Mouse (Mus musculus): ENCODE data around the gene Plppr3. TPM values are rescaled to one million over a fixed set of nuclear protein-coding genes. Genes with fewer than 3 reads are reported as not detected.
A peak's percentile ranks its signal among the peaks of the same experiment; 100 is the strongest.

The Plppr3 gene
- polyA plus RNA-seq, 1 experiment from 2014 or later: 14.2 TPM

DNA sequence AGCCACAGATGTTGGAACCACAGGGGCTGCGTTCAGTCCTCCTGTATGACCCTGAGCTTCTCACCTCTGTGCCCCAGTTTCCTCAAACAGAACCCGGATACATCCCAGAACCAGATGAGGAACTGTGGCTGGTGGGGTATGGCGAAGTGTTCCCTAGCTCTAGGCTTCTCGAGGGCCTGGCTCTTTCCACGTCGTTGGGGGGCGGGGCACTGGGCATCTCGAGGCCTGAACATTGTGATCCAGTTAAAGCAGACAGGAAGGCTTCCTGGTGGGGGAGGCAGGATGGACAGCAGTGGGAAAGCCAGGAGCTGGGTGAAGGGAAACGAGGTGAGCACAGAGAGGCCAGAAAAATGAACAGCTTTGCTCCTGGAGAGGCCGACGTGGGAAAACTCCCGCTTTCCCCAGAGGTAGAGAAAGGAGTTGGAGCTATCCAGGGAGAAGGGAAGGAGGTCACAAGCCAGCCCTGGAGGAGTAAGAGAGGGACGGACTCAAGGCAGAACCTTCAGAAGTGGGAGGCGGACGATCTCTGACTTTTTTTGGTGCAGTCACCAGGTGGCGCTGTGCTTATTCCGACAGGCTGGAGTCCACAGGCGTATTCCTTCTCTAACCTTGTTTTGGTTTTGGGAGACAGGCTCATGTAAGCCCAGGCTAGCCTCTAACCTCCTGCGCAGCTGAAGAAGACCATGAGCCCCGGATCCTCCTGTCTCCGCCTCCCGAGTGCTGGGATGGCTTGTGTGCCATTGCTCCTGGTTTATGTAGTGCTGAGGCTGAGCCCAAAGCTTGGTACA, 9.1 kb upstream of the Plppr3 start:
- H3K4me3 ChIP-seq: no peak overlapping the region
- H3K4me1 ChIP-seq (replicated peaks): peaks cover 26% of the 10 kb centered on the region
- H3K27ac ChIP-seq (ENCODE audit: poor library complexity, severe bottlenecking): no peak overlapping the region
- 0 out of 2 replicates have a peak overlapping the region, but pooled peaks have one; percentile 21 for H3K9ac ChIP-seq
- no peaks in the 10 kb centered on the region for H3K9me3 ChIP-seq (replicated peaks)
- no peak for ATAC-seq (ENCODE audit: insufficient number of reproducible peaks, low FRiP score)
- H3K27me3 ChIP-seq (replicated peaks): peaks cover 24% of the 10 kb centered on the region
- peak overlapping the region; percentile 37; the same call in 1 of the 2 replicates for H3K4me2 ChIP-seq
- 16% methylated on average over 22 of the region's 22 CpGs for WGBS
- no peaks in the 10 kb centered on the region for H3K36me3 ChIP-seq

GRCm38 (mm10) chr10:79881981-79882380, 7.5 kb upstream of the Plppr3 start:
- Histone ChIP-seq H3K27ac (ENCODE audit: poor library complexity, severe bottlenecking) (no peak overlapping the region), H3K4me2 (peak overlapping the region; percentile 65), H3K9ac (peak overlapping the region; percentile 58), H3K4me1 (replicated peaks) (peaks cover 26% of the 10 kb centered on the region), H3K27me3 (replicated peaks) (peaks cover 18% of the 10 kb centered on the region), H3K36me3 (no peaks in the 10 kb centered on the region), H3K4me3 (peak overlapping the region; percentile 20), H3K9me3 (replicated peaks) (no peaks in the 10 kb centered on the region)
- 10% methylated on average over 22 of the region's 22 CpGs for WGBS
- no peak for ATAC-seq (ENCODE audit: insufficient number of reproducible peaks, low FRiP score)

DNA sequence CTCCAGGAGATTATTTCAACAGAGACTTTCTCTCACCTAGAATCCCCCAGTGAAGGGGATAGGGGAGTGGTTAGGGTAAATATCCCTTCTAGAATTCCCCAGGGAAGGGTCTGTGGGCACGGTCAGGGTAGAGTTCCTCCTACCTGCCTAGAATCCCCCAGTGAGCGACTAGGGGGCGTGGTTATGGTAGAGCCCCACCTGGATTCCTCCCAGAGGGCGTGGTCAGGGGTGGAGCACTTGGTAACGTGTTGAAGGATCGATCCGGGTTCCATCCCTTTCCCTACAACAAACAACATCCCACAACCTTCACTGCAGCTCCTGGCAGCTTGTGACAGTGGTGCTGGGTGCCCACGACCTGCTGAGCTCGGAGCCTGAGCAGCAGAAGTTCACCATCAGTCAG, 6.3 kb upstream of the Plppr3 start:
- H3K9ac ChIP-seq: no peak overlapping the region
- no peaks in the 10 kb centered on the region for H3K36me3 ChIP-seq
- H3K27me3 ChIP-seq (replicated peaks): peaks cover 18% of the 10 kb centered on the region
- peaks cover 26% of the 10 kb centered on the region for H3K4me1 ChIP-seq (replicated peaks)
- no peak overlapping the region for H3K4me3 ChIP-seq
- H3K4me2 ChIP-seq: no peak overlapping the region
- H3K27ac ChIP-seq (ENCODE audit: poor library complexity, severe bottlenecking): no peak overlapping the region
- no peaks in the 10 kb centered on the region for H3K9me3 ChIP-seq (replicated peaks)
- 13% methylated on average over 9 of the region's 9 CpGs for WGBS
- no peak for ATAC-seq (ENCODE audit: insufficient number of reproducible peaks, low FRiP score)

GRCm38 (mm10) chr10:79879527-79879926, 5.1 kb upstream of the Plppr3 start:
- no peak overlapping the region for H3K27ac ChIP-seq (ENCODE audit: poor library complexity, severe bottlenecking)
- H3K9me3 ChIP-seq (replicated peaks): no peaks in the 10 kb centered on the region
- no peaks in the 10 kb centered on the region for H3K36me3 ChIP-seq
- peak overlapping the region; percentile 11; the same call in 1 of the 2 replicates for H3K4me2 ChIP-seq
- H3K9ac ChIP-seq: peak overlapping the region; percentile 32; the same call in 1 of the 2 replicates
- peaks cover 26% of the 10 kb centered on the region for H3K27me3 ChIP-seq (replicated peaks)
- H3K4me3 ChIP-seq: no peak overlapping the region
- 32% methylated on average over 3 of the region's 3 CpGs for WGBS
- no peak for ATAC-seq (ENCODE audit: insufficient number of reproducible peaks, low FRiP score)
- peaks cover 30% of the 10 kb centered on the region for H3K4me1 ChIP-seq (replicated peaks)

- Histone ChIP-seq H3K4me2 (no peak overlapping the region), H3K9ac (no peak overlapping the region), H3K27me3 (replicated peaks) (peaks cover 20% of the 10 kb centered on the region), H3K27ac (ENCODE audit: poor library complexity, severe bottlenecking) (no peak overlapping the region), H3K4me3 (no peak overlapping the region), H3K4me1 (replicated peaks) (peaks cover 33% of the 10 kb centered on the region), H3K36me3 (no peaks in the 10 kb centered on the region), H3K9me3 (replicated peaks) (no peaks in the 10 kb centered on the region)
- ATAC-seq (ENCODE audit: insufficient number of reproducible peaks, low FRiP score): no peak
- 62% methylated on average over 12 of the region's 12 CpGs for WGBS
Observed at GRCm38 (mm10) chr10:79877757-79878156, 3.3 kb upstream of the Plppr3 start.

DNA sequence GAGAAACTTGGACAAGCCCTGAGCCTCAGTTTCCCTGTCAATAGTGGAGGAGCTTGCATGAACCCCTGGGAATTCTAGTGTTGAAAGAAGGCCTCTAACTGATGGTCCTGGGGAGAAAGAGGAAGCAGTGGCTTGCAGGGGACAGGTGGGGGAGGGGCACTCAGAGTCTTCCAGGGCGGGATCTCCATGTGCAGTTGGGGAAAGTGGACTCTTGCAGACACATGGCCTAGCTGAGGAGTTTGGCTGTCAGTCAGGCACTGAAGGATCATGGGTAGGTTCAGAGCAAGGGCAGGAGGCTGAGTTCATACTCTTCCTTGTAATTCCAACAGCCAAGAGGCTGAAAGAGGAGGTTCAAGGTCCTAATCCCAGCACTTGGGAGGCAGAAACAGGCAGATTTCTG, 2.7 kb upstream of the Plppr3 start:
- Histone ChIP-seq H3K36me3 (no peaks in the 10 kb centered on the region), H3K9ac (no peak overlapping the region), H3K27ac (ENCODE audit: poor library complexity, severe bottlenecking) (no peak overlapping the region), H3K4me1 (replicated peaks) (peaks cover 27% of the 10 kb centered on the region), H3K9me3 (replicated peaks) (no peaks in the 10 kb centered on the region), H3K27me3 (replicated peaks) (peaks cover 19% of the 10 kb centered on the region), H3K4me3 (no peak overlapping the region), H3K4me2 (no peak overlapping the region)
- no peak for ATAC-seq (ENCODE audit: insufficient number of reproducible peaks, low FRiP score)
- WGBS: 48% methylated on average over 1 of the region's 1 CpGs

- 3% methylated on average over 26 of the region's 26 CpGs for WGBS
- ATAC-seq (ENCODE audit: insufficient number of reproducible peaks, low FRiP score): peak; percentile 7; the same call in 1 of the 2 replicates
- Histone ChIP-seq H3K36me3 (no peaks in the 10 kb centered on the region), H3K9ac (peak overlapping the region; percentile 76), H3K27me3 (replicated peaks) (peaks cover 14% of the 10 kb centered on the region), H3K27ac (ENCODE audit: poor library complexity, severe bottlenecking) (no peak overlapping the region), H3K4me2 (peak overlapping the region; percentile 83), H3K9me3 (replicated peaks) (no peaks in the 10 kb centered on the region), H3K4me1 (replicated peaks) (peaks cover 13% of the 10 kb centered on the region; the same call in 1 of the 2 replicates), H3K4me3 (peak overlapping the region; percentile 63)
Observed at GRCm38 (mm10) chr10:79873715-79874289, 632 bp downstream of the Plppr3 start.

- H3K36me3 ChIP-seq: no peaks in the 10 kb centered on the region
- H3K27ac ChIP-seq (ENCODE audit: poor library complexity, severe bottlenecking): no peak overlapping the region
- peaks cover 13% of the 10 kb centered on the region; the same call in 1 of the 2 replicates for H3K4me1 ChIP-seq (replicated peaks)
- H3K9ac ChIP-seq: no peak overlapping the region
- no peak for ATAC-seq (ENCODE audit: insufficient number of reproducible peaks, low FRiP score)
- WGBS: 14% methylated on average over 6 of the region's 6 CpGs
- H3K9me3 ChIP-seq (replicated peaks): no peaks in the 10 kb centered on the region
- peak overlapping the region; percentile 63 for H3K4me3 ChIP-seq
- H3K4me2 ChIP-seq: peak overlapping the region; percentile 83
- peaks cover 12% of the 10 kb centered on the region for H3K27me3 ChIP-seq (replicated peaks)
Observed at GRCm38 (mm10) chr10:79873313-79873712, 1.1 kb downstream of the Plppr3 start.

DNA sequence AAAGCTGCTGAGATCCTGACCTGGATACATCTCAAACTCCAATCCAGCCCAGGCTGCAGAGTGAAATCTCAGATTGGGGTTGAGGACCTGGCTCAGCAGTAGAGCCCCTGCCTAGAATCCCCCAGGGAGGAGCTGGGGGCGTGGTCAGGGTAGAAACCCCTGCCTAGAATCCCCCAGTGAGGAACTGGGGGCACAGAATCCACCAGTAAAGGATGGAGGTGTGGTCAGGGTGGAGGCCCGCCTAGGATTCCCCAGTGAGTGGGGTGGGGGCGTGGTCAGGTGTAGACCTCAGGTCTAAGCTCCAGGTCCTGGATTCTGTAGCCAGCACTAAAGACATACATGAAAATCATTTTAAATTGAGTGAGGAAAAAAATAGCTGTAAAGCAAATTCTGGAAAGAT, 1.6 kb downstream of the Plppr3 start:
- no peaks in the 10 kb centered on the region for H3K9me3 ChIP-seq (replicated peaks)
- peak overlapping the region; percentile 83; the same call in 1 of the 2 replicates for H3K4me2 ChIP-seq
- no peak overlapping the region for H3K27ac ChIP-seq (ENCODE audit: poor library complexity, severe bottlenecking)
- no peaks in the 10 kb centered on the region for H3K36me3 ChIP-seq
- H3K27me3 ChIP-seq (replicated peaks): peaks cover 12% of the 10 kb centered on the region
- H3K9ac ChIP-seq: no peak overlapping the region
- ATAC-seq (ENCODE audit: insufficient number of reproducible peaks, low FRiP score): no peak
- H3K4me1 ChIP-seq (replicated peaks): peaks cover 13% of the 10 kb centered on the region; the same call in 1 of the 2 replicates
- WGBS: 38% methylated on average over 3 of the region's 3 CpGs
- no peak overlapping the region for H3K4me3 ChIP-seq

GRCm38 (mm10) chr10:79871845-79872244, 2.6 kb downstream of the Plppr3 start:
- WGBS: 86% methylated on average over 8 of the region's 8 CpGs
- peaks cover under 1% of the 10 kb centered on the region; the same call in 1 of the 2 replicates for H3K36me3 ChIP-seq
- no peak overlapping the region for H3K9ac ChIP-seq
- no peak overlapping the region for H3K27ac ChIP-seq (ENCODE audit: poor library complexity, severe bottlenecking)
- H3K4me1 ChIP-seq (replicated peaks): peaks cover 13% of the 10 kb centered on the region; the same call in 1 of the 2 replicates
- ATAC-seq (ENCODE audit: insufficient number of reproducible peaks, low FRiP score): no peak
- H3K4me3 ChIP-seq: no peak overlapping the region
- peaks cover 12% of the 10 kb centered on the region for H3K27me3 ChIP-seq (replicated peaks)
- no peaks in the 10 kb centered on the region for H3K9me3 ChIP-seq (replicated peaks)
- no peak overlapping the region for H3K4me2 ChIP-seq

- Histone ChIP-seq H3K9me3 (replicated peaks) (no peaks in the 10 kb centered on the region), H3K9ac (no peak overlapping the region; the same call in 1 of the 2 replicates), H3K27ac (ENCODE audit: poor library complexity, severe bottlenecking) (no peak overlapping the region), H3K36me3 (peaks cover 51% of the 10 kb centered on the region), H3K4me3 (no peak overlapping the region), H3K4me2 (no peak overlapping the region), H3K4me1 (replicated peaks) (peaks cover 15% of the 10 kb centered on the region), H3K27me3 (replicated peaks) (no peaks in the 10 kb centered on the region)
- WGBS: 77% methylated on average over 11 of the region's 11 CpGs
- no peak for ATAC-seq (ENCODE audit: insufficient number of reproducible peaks, low FRiP score)
Observed at GRCm38 (mm10) chr10:79866601-79867000, 7.8 kb downstream of the Plppr3 start.
